Comparison of ENCODE assay signal across 2 mouse cellular contexts in genomic region chr2:45101040-45101439, GRCm38 (mm10).
A peak's percentile ranks its signal among the peaks of the same experiment; 100 is the strongest.
TF ChIP-seq lines count a peak whose summit lies in the region.

No protein-coding gene starts in this region.

TF ChIP-seq in CH12.LX, 34 proteins besides CTCF, POLR2A, EP300 and RAD21 (continued from another document):
- TF ChIP-seq BHLHE40 (IDR thresholded peaks at IDR 0.05; ENCODE audit: low read depth, low read length), result no peak
- TF ChIP-seq E2F4 (IDR thresholded peaks at IDR 0.05; ENCODE audit: insufficient replicate concordance, low read depth, low read length), result no peak
- no peak for TF ChIP-seq USF1 (IDR thresholded peaks at IDR 0.05; ENCODE audit: low read depth, low read length)
- no peak for TF ChIP-seq ZMIZ1 (IDR thresholded peaks at IDR 0.05; ENCODE audit: low read depth, low read length)

TF ChIP-seq in MEL, 35 proteins besides CTCF, POLR2A, EP300 and RAD21 (continued from another document):
- TF ChIP-seq GABPA (IDR thresholded peaks at IDR 0.05; ENCODE audit: low read depth, low read length) (0 out of 2 replicates have a peak, but pooled peaks have one; percentile 3), MXI1 (IDR thresholded peaks at IDR 0.05; ENCODE audit: low read depth, low read length) (peak; percentile 7; the same call in 1 of the 2 replicates), SIN3A (IDR thresholded peaks at IDR 0.05; ENCODE audit: low read length) (0 out of 2 replicates have a peak, but pooled peaks have one; percentile 20)
